Mouse (Mus musculus): ENCODE data around the gene S100a7a. TPM values are rescaled to one million over a fixed set of nuclear protein-coding genes. Genes with fewer than 3 reads are reported as not detected.

S100a7a gene
- polyA plus RNA-seq, 1 experiment, result 0.37 TPM

DNA sequence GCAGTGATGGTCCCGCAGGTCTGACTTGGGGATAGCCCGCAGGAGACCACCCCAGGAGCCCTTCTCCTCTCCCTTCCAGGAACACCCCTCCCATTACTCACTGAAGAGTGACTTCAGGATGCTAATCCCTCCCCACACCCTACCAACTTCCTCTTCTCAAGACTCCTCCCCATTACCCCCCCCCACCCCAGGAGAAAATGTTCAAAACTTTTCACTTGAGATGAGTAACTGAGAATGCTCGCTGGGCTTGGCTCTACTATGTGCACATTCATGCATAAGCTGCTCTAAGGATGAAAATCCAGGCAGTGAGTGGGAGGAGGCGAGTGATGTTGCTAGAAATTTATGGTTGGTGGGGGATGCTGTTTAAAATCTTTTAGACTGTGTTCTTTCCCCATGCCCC, 41.8 kb upstream of the S100a7a start:
- no peak for TF ChIP-seq REST (IDR thresholded peaks at IDR 0.05; ENCODE audit: insufficient read depth, insufficient read length)
- TF ChIP-seq SRF (IDR thresholded peaks at IDR 0.05; ENCODE audit: control insufficient read depth, insufficient read length, low read depth), result no peak
- TF ChIP-seq TCF12 (IDR thresholded peaks at IDR 0.05; ENCODE audit: insufficient read depth, poor library complexity, severe bottlenecking), result no peak
- TF ChIP-seq POLR2A (IDR thresholded peaks at IDR 0.05; ENCODE audit: insufficient read length, low read depth), result no peak
- no peak for TF ChIP-seq MYOG (IDR thresholded peaks at IDR 0.05; ENCODE audit: control insufficient read depth in 1 of 3, insufficient read depth in 1 of 3, insufficient read length in 2 of 3, low read depth in 2 of 3)
- TF ChIP-seq MAX (IDR thresholded peaks at IDR 0.05; ENCODE audit: low read depth), result no peak
- TF ChIP-seq USF1 (IDR thresholded peaks at IDR 0.05; ENCODE audit: low read depth), result no peak
- no peak for TF ChIP-seq TCF3 (IDR thresholded peaks at IDR 0.05; ENCODE audit: insufficient read length, low read depth)
- no peak for TF ChIP-seq CEBPB (IDR thresholded peaks at IDR 0.05; ENCODE audit: insufficient read depth, poor library complexity, severe bottlenecking)
- no peak for TF ChIP-seq POLR2AphosphoS2 (IDR thresholded peaks at IDR 0.05; ENCODE audit: insufficient read length, low read depth)
- no peak for TF ChIP-seq E2F4 (IDR thresholded peaks at IDR 0.05; ENCODE audit: insufficient read depth)
- no peak for TF ChIP-seq MYOD1 (IDR thresholded peaks at IDR 0.05; ENCODE audit: control insufficient read depth in 1 of 3, insufficient read length in 2 of 3, low read depth in 2 of 3)
- Histone ChIP-seq H3K4me3 (peak overlapping the region; percentile 99), H3K36me3 (ENCODE audit: control insufficient read depth, insufficient read depth) (peaks cover 30% of the 10 kb centered on the region), H3K4me2 (ENCODE audit: low read depth) (peak overlapping the region; percentile 90), H3K27me3 (ENCODE audit: control insufficient read depth, insufficient read depth, insufficient read length) (no peaks in the 10 kb centered on the region), H3ac (ENCODE audit: control insufficient read depth, insufficient read length) (no peak overlapping the region), H3K79me2 (ENCODE audit: control insufficient read depth, insufficient read depth) (peaks cover 29% of the 10 kb centered on the region)

DNA sequence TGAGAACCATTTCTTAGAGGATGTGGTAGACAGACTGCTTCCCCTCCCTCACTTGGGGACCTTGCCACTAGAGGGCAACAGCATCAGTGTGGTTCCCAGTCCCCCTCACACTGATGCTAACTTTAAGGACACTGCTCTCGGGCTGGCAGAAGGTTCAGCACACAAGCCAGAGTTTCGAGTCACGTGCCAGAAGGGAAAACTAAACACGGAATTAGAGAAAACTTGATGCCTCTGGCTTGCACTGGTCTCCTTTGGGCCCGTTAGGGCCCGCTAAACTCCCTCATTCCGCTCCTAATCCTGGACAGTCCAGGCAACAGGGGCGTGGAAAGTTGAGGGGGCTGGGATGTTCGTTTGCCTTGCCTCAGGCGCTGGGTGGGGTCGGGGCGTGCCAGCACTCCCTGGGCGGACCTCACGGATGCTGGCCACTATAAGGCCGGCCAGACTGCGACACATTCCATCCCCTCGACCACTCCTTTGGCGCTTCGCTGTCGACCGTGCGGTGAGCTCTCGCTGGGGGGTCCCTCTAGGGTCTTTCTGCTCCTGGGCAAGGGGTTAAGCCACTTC, 41.0 kb upstream of the S100a7a start, which contains the start of gene S100a6:
Gene S100a6 (plus strand): TSS at position 155 of the 564 bp plus-strand sequence.
- TF ChIP-seq POLR2A (IDR thresholded peaks at IDR 0.05; ENCODE audit: insufficient read length, low read depth) (peak; percentile 100), SRF (IDR thresholded peaks at IDR 0.05; ENCODE audit: control insufficient read depth, insufficient read length, low read depth) (no peak), TCF12 (IDR thresholded peaks at IDR 0.05; ENCODE audit: insufficient read depth, poor library complexity, severe bottlenecking) (no peak), CEBPB (IDR thresholded peaks at IDR 0.05; ENCODE audit: insufficient read depth, poor library complexity, severe bottlenecking) (no peak), MYOD1 (IDR thresholded peaks at IDR 0.05; ENCODE audit: control insufficient read depth in 1 of 3, insufficient read length in 2 of 3, low read depth in 2 of 3) (peak in 1 of 3 experiments; percentile 22), TCF3 (IDR thresholded peaks at IDR 0.05; ENCODE audit: insufficient read length, low read depth) (no peak), REST (IDR thresholded peaks at IDR 0.05; ENCODE audit: insufficient read depth, insufficient read length) (no peak), USF1 (IDR thresholded peaks at IDR 0.05; ENCODE audit: low read depth) (peak; percentile 62), MAX (IDR thresholded peaks at IDR 0.05; ENCODE audit: low read depth) (no peak), MYOG (IDR thresholded peaks at IDR 0.05; ENCODE audit: control insufficient read depth in 1 of 3, insufficient read depth in 1 of 3, insufficient read length in 2 of 3, low read depth in 2 of 3) (peak in 1 of 3 experiments; percentile 29), POLR2AphosphoS2 (IDR thresholded peaks at IDR 0.05; ENCODE audit: insufficient read length, low read depth) (peak; percentile 99), E2F4 (IDR thresholded peaks at IDR 0.05; ENCODE audit: insufficient read depth) (no peak)
- Histone ChIP-seq H3K4me2 (ENCODE audit: low read depth) (peak within 1 kb of the TSS; percentile 90), H3K27me3 (ENCODE audit: control insufficient read depth, insufficient read depth, insufficient read length) (no peaks in the 10 kb centered on the region), H3K36me3 (ENCODE audit: control insufficient read depth, insufficient read depth) (peaks cover 37% of the 10 kb centered on the region), H3K4me3 (peak within 1 kb of the TSS; percentile 99), H3ac (ENCODE audit: control insufficient read depth, insufficient read length) (peak within 1 kb of the TSS; percentile 30), H3K79me2 (ENCODE audit: control insufficient read depth, insufficient read depth) (peaks cover 29% of the 10 kb centered on the region)

DNA sequence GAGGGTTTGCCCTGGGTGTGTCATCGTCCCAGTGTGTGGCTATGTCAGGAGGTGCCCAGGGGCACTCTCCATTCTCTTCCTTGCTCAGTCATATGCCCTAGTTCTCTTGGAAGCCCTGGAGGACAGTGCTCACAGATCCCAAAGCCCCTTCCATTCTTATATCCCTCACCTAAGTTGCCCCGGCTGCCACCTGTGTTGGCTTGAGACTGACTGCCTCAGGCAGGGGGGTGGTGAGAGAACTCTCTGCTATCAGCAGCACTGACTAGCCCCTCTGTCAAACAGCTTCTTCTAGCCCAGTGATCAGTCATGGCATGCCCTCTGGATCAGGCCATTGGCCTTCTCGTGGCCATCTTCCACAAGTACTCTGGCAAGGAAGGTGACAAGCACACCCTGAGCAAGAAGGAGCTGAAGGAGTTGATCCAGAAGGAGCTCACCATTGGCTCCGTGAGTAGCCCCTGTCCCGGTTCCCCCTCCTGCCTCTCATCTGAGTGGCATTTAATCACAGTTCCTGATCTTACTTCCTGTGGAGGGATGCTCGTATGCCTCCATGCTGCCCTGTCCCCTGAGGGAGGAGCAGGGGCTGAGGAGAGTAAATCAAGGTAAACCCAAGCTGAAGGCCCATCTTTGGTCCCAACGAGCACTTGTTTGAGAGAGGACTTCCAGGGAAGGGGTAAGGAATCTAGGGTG, 40.2 kb upstream of the S100a7a start:
- peaks cover 29% of the 10 kb centered on the region for H3K79me2 ChIP-seq (ENCODE audit: control insufficient read depth, insufficient read depth)
- H3ac ChIP-seq (ENCODE audit: control insufficient read depth, insufficient read length), result peak overlapping the region; percentile 30
- H3K4me2 ChIP-seq (ENCODE audit: low read depth), result peak overlapping the region; percentile 90
- TF ChIP-seq POLR2A (IDR thresholded peaks at IDR 0.05; ENCODE audit: insufficient read length, low read depth) (peak; percentile 11), POLR2AphosphoS2 (IDR thresholded peaks at IDR 0.05; ENCODE audit: insufficient read length, low read depth) (no peak)
- peaks cover 45% of the 10 kb centered on the region for H3K36me3 ChIP-seq (ENCODE audit: control insufficient read depth, insufficient read depth)
- no peaks in the 10 kb centered on the region for H3K27me3 ChIP-seq (ENCODE audit: control insufficient read depth, insufficient read depth, insufficient read length)
- peak overlapping the region; percentile 99 for H3K4me3 ChIP-seq

DNA sequence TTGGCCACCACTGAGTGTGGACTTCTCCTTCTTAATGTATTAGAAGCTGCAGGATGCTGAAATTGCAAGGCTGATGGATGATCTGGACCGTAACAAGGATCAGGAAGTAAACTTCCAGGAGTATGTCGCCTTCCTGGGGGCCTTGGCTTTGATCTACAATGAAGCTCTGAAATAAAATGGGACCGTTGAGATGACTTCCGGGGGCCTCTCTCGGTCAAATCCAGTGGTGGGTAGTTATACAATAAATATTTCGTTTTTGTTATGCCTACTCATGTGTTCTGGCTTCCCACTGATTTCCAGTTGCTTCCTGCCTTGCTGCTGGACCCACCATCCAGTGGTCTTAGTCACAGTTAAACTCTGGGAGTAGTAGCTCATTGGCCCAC, 39.7 kb upstream of the S100a7a start:
- Histone ChIP-seq H3K4me2 (ENCODE audit: low read depth) (peak overlapping the region; percentile 90), H3K4me3 (peak overlapping the region; percentile 99), H3K27me3 (ENCODE audit: control insufficient read depth, insufficient read depth, insufficient read length) (no peaks in the 10 kb centered on the region), H3K36me3 (ENCODE audit: control insufficient read depth, insufficient read depth) (peaks cover 47% of the 10 kb centered on the region), H3K79me2 (ENCODE audit: control insufficient read depth, insufficient read depth) (peaks cover 29% of the 10 kb centered on the region), H3ac (ENCODE audit: control insufficient read depth, insufficient read length) (peak overlapping the region; percentile 30)
- TF ChIP-seq CEBPB (IDR thresholded peaks at IDR 0.05; ENCODE audit: insufficient read depth, poor library complexity, severe bottlenecking) (no peak), POLR2A (IDR thresholded peaks at IDR 0.05; ENCODE audit: insufficient read length, low read depth) (no peak), POLR2AphosphoS2 (IDR thresholded peaks at IDR 0.05; ENCODE audit: insufficient read length, low read depth) (no peak), REST (IDR thresholded peaks at IDR 0.05; ENCODE audit: insufficient read depth, insufficient read length) (no peak), MYOG (IDR thresholded peaks at IDR 0.05; ENCODE audit: control insufficient read depth in 1 of 3, insufficient read depth in 1 of 3, insufficient read length in 2 of 3, low read depth in 2 of 3) (no peak), TCF12 (IDR thresholded peaks at IDR 0.05; ENCODE audit: insufficient read depth, poor library complexity, severe bottlenecking) (no peak), MYOD1 (IDR thresholded peaks at IDR 0.05; ENCODE audit: control insufficient read depth in 1 of 3, insufficient read length in 2 of 3, low read depth in 2 of 3) (no peak), USF1 (IDR thresholded peaks at IDR 0.05; ENCODE audit: low read depth) (no peak), SRF (IDR thresholded peaks at IDR 0.05; ENCODE audit: control insufficient read depth, insufficient read length, low read depth) (no peak), TCF3 (IDR thresholded peaks at IDR 0.05; ENCODE audit: insufficient read length, low read depth) (no peak), E2F4 (IDR thresholded peaks at IDR 0.05; ENCODE audit: insufficient read depth) (no peak), MAX (IDR thresholded peaks at IDR 0.05; ENCODE audit: low read depth) (no peak)
